Mouse (Mus musculus) neutrophil, adult 5-6 weeks (primary cell): ENCODE results near the gene Cntn5. TPM values are rescaled to one million over a fixed set of nuclear protein-coding genes. Genes with fewer than 3 reads are reported as not detected.

Experiments
- ATAC-seq: fragments of 151-379, 151-347 bp; 2 replicates; pipeline ENCODE4 v1.8.0; 2017; ENCODE audit warnings: mild to moderate bottlenecking, moderate TSS enrichment; ENCODE audit not compliant: insufficient number of reproducible peaks, poor library complexity, low FRiP score, severe bottlenecking; ENCODE audit errors: extremely low read depth
- total RNA-seq: library from RNA; stranded (forward); fragments of 200-1000 nt; gene quantifications from 2 replicates; pipeline ENCODE4 v1.2.3, GENCODE M21; 2017

The Cntn5 gene
- total RNA-seq: not detected in 2 replicates

GRCm38 (mm10) chr9:10904616-10905363 is at the start of gene Cntn5:
TSS of gene Cntn5 (minus strand) at chr9:10904775.
- ATAC-seq: no peak

GRCm38 (mm10) chr9:10950470-10950869 is 45.9 kb upstream of the Cntn5 start:
- ATAC-seq: no peak

GRCm38 (mm10) chr9:10909573-10909972 is 5.0 kb upstream of the Cntn5 start:
- no peak for ATAC-seq

- ATAC-seq: no peak
Measured at GRCm38 (mm10) chr9:10905696-10906095, 1.1 kb upstream of the Cntn5 start.

DNA sequence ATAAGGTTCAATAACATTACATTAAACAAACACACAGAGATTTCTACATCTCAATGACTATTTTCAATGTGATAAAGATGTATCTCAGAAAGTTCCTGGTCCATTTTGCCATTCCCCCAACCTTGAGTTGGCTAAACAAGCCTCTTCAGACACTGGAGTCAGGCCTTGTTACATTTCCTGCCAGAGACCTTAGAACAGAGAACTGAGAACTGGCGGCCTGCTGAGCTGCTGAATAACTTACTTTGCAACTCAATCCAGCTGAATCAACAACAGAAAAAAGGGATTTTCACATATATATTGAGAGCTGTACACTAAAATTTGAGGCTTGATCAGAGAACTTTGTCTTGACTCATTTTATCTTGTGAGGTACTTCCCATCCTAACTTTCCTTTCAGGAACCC is 24.8 kb downstream of the Cntn5 start:
- no peak for ATAC-seq

DNA sequence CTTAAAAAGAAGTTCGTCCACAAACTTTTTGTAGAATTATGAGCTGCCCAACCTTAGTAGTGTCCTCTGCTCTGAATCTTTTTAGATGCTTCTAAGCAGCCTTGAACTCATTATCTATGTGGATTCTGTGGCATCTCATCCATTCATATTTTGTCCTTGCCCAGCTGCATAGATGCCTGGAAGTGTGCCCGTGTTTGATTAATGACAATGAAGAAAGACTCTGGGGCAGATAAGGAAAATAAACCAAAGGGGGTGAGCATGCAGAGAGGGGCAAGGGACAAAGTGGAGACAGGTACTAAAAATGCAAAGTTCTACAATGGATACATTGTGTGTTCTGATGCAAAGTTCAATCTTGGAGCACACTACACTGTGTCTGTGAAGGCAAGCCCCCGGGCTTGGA is 30.7 kb downstream of the Cntn5 start:
- no peak for ATAC-seq

GRCm38 (mm10) chr9:10856204-10856892 is 48.2 kb downstream of the Cntn5 start:
- no peak for ATAC-seq

DNA sequence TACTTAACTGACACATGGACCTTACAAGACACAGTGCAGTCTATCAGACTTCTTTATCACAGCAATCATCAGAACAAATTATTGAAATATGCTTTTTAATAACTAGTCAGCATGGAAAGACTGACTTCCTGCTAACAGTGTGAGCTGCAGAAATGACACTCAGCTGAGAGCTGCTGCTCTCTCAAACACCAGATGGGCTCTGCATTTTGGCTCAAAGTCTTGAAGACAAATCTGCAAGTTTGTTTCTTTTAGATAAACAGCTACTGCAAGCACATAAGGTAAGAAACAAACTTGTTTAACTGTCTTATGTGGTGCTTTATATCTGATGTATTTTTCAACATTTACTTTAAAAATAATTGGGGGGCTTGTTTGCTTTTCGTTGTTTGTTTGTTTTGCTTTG is 87.9 kb downstream of the Cntn5 start:
- ATAC-seq: no peak

DNA sequence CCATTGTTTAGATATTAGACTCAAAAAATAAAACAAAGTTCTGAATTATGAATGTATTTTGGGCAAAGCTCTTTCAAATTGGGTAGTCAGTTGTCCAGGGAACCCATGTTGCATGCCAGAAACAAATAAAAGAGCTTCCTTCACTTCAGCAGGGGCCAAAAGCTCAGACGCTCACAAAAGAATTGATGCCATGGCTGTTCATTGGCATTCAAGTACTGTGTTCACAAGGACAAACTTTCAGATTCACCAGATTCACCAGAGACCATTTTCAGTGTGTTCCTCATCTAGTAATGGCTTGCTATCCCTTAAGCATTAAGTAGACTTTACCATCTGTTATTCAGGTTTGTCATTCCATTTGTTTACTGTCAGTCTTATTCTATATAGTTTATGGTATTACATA is 107.4 kb downstream of the Cntn5 start:
- no peak for ATAC-seq

GRCm38 (mm10) chr9:10795102-10795501 is 109.5 kb downstream of the Cntn5 start:
- ATAC-seq: no peak

- ATAC-seq: no peak
Measured at GRCm38 (mm10) chr9:10731878-10732277, 172.7 kb downstream of the Cntn5 start.

DNA sequence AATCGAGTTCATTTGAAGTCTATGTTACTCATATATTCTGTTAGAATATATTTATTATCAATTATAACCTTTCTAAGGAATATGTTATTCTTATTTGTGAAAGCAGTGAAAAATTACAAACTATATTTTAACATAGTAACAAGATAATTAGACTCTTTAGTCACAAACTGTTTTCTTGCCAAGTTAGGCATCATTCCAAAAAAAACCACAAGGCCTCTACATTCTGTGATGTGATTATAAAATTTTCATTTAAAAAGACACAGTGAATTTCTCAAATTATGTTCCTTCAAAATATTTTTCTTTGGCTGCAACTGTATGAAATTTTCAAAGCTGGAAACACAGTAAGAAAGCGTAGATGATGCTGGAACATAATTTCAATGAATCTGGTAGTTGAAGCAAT is 180.4 kb downstream of the Cntn5 start:
- no peak for ATAC-seq

- ATAC-seq: no peak
Measured at GRCm38 (mm10) chr9:10722121-10722520, 182.5 kb downstream of the Cntn5 start.

DNA sequence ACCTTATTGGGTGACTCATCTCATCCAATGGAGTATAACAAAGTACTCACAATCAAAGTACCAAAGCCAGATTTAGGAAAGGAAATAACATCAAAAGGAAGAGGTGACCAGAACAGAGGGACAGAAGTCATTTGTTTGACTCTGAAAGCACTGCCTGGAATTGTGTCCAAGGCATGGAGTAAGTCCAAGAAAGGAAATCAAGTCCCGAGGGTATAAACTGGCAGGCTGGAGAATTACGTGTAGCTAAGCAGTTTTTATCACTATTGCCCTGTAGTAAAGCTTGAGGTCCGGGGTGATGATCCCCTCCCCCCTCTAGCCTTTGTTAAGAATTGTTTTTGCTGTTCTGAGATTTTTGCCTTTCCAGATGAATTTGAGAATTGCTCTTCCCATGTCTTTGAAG is 185.6 kb downstream of the Cntn5 start:
- ATAC-seq: no peak

- ATAC-seq: no peak
Measured at GRCm38 (mm10) chr9:10713641-10714040, 190.9 kb downstream of the Cntn5 start.

DNA sequence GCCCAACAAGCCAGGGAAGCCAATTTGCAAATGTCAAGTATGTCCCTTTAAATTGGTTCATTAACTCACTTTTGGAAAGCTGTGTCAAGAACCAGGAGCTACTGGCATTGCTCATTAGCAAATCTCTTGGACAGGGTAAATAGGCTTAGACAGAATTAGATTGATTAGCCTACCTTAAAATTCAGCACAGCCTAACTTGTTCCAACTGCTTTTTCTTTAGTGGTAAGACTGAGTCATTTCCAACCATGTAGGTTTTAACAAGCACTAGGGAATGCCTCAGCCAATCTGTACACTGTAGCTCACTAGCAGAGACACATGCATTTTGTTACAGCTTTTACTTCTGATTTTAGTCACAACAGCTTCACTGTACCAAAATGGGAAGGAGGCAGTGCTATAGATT is 222.9 kb downstream of the Cntn5 start:
- no peak for ATAC-seq

DNA sequence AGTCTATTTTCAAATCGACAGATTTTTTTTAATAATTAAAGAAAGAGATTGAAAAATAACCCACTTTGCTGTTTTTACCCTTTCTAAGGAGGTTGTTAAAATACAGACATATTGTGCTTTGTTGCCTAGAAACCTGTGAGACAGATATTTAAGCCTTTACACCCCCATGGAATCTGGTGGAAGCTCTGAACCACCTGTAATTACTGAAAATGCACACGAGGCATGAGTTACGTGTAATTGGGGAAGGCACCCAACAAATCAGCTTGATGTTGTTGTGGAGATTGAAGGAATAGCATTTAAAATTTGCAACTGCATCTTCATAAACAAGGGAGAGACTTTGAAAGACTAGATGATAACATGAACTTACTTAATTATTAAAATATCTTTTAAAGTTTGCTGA is 223.4 kb downstream of the Cntn5 start:
- no peak for ATAC-seq

DNA sequence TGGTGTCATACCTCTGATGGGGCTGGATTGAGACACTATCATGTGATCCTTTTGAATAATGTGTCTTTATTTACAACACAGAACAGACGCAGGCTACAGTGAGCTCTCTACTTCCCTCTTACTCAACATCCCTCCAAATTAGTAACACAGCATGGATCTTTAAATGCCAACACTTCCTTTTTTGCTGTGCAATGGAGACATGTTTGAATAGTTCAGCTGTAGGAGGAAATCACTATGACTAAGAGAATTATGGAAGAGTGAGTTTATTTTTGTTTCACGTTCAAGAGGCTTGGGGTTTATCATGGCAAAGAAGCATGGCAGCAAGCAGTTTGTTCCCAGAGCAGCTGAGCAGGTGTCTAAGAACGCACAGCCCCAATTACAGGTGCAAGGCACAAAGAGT is 235.9 kb downstream of the Cntn5 start:
- ATAC-seq: no peak

GRCm38 (mm10) chr9:10667438-10667837 is 237.1 kb downstream of the Cntn5 start:
- no peak for ATAC-seq

DNA sequence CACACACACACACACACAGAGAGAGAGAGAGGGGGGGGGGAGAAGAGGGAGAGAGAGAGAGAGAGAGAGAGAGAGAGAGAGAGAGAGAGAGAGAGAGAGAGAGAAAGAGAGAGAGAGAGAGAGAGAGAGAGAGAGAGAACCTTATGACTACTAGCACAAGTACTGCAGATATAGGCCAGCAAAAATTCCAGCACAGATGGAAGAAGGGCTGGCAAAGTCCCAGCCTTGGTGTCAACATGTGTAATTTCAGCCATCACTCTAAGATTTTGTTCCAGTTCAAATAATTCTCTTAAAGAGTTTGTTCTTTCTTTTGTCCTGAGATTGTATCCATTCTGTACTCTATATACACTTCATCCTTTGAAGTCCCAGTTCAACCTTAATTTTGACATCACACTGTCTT is 238.8 kb downstream of the Cntn5 start:
- no peak for ATAC-seq

- ATAC-seq: no peak
Measured at GRCm38 (mm10) chr9:10663101-10663500, 241.5 kb downstream of the Cntn5 start.
